Mouse (Mus musculus) left cerebral cortex, postnatal 36 days (tissue): ENCODE results near the gene 4933406M09Rik. TPM values are rescaled to one million over a fixed set of nuclear protein-coding genes. Genes with fewer than 3 reads are reported as not detected.
A peak's percentile ranks its signal among the peaks of the same experiment; 100 is the strongest.

Experiments
- DNase-seq, 2 experiments: peaks; one replicate each; pipeline ENCODE4 v3.0.0; 2021 to 2022; ENCODE audit warnings: low spot score in 2 of 2, mixed read lengths in 1 of 2
- intact Hi-C: fragments of 180-260 bp; cut with DNase I; formaldehyde crosslinking; loops from one replicate; pipeline ENCODE4 v1.15.1; 2025
- total RNA-seq, 2 experiments: library from RNA; stranded (reverse); gene quantifications; 2 replicates each; pipeline ENCODE4 v1.2.3; 2021

The 4933406M09Rik gene
- total RNA-seq = not detected

DNA sequence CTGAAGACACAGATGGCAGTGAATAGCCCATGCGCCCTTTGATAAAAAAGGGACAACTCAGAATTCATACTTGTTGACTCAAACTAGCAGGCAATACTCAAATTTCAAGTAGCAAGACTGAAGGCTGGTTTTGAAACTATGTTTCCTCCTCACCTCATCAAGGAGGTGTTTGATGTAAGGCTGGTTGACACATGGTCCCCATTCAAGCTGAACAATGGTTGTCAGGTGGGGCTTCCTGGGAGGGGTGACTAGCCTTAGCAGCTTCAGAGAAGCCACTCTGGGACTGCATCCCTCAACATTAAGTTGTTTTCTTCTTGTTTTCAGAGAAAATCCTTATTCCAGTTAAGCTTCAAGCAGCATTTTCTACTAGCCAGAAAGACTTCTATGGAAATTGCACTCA is at the start of gene 4933406M09Rik:
Gene 4933406M09Rik, plus strand, starts transcription at position 275 of the 400 bp plus-strand sequence.
- intact Hi-C loops = no loop called here
- DNase-seq = no peak

DNA sequence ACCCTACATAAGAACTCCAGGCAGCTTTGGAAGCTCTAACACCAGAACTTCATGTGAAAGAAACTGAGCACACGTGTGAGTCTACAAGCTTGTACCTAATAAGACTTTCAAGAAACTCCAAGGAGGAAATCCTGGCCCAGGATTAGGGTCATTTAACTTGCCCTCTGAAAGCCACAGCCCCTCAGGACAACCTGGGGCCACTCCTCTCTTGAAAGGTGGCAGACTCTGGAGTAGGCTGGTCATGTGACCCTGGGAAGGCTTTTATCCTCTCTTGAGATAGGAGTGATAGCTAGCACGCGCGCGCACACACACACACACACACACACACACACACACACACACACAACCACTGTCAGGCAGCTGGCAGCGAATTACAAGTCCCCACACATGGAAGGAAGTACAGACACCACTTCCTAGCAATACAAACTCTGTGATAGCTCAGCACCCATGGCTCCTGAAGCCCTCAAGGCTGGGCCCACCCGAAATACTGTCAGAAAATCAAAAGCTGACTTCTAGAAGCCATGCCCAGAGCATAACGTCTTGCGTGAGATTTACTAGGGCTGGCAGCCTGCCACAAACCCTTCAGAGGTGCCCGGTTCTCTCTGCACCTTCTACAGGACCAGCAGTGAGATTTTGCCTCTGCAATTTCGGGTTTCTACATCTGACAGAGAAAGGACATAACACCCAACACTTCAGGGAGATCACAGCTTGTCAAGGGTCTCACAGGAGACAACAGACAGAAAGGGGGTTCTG is 48.6 kb upstream of the 4933406M09Rik start:
- intact Hi-C loops = no loop called here
- DNase-seq = no peak

DNA sequence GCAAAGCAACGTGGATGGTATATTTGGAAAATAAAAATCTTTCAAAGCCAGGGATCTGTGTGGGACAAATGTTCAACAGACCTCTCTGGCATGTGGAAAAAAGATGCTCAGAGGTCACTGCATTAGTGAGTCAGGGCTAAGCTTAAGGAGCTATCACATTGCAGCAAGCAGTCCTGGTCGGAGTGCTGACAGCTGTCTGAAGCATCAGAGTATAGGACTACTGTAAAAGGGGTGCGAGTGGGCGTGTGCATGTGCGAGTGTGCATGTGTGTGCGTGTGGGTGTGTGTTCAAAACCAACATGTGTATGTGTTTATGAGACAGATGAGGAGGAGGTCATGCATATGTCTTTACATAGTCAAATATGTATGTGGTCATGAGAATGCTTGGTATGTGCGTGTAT is 46.6 kb upstream of the 4933406M09Rik start:
- intact Hi-C loops = no loop called here

DNA sequence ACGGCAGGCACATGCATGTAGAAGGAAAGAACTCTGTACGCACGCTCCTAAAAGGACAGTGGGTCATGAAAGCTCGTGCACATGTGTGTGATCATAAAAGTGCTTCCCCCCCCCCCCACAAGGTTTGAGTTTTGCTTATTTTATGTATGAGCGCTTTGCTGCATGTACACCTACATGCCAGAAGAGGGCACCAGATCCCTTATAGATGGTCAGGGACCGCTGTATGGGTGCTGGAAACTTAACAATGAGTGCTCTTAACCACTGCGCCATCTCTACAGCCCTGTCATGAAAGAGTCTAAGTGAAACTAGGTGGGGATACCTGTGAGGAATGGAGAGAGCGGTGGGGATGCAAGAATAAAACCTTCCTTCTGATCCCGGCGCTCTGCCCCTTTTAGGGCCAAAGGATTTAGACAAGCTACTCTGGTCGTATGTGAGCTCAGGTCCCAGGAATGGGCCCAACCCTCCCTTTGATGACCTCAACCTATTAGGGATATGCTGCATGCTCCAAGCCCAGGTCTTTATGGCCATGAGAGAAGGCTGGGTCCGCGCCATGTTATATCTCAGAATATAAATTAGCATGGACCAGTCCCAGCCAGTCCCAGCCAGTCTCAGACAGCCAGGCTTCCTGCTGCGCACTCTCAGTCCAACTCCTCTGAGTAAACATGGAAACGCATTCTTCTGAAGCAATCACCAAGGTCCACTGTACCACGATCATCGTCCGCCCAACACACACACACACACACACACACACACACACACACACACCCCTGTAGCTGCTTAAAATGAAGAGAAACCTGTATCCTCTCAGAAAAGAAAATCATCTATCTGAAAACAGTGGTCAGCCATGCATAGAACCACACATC is 45.8 kb upstream of the 4933406M09Rik start:
- intact Hi-C loops = no loop called here
- DNase-seq = no peak

More for the DNA sequence above, 46.6 kb upstream of the 4933406M09Rik start:
- no peak for DNase-seq

DNA sequence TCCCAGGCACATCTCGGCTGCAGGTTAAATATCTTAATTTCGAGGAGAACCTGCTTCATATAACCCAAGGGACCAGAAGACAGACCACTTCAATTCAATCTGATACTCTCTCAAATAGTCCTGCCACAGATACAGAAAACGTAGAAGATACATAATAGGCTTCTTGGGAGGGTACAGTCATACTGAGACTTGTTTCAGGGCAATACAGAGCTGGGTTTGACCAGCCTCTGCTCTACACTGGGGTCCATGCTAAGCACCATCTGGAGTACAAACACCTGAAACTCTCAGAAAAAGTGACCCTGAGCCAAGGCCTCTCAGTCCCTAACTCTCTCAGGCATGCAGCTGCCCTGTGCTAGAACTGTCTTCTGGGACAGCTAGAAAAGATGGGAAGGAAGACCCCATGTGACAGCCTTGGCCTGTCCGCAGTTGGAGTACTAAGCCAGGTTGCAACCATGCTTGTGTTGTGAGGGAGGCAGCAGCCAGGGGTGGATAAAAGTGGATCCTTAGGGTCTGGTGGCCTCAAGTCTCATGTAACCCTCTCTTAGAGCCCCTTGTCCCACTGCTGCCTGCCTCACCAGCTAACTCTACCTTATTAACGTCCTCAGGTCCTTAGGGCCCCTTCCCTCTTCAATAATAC is 44.0 kb upstream of the 4933406M09Rik start:
- intact Hi-C loops = no loop called here
- no peak for DNase-seq

DNA sequence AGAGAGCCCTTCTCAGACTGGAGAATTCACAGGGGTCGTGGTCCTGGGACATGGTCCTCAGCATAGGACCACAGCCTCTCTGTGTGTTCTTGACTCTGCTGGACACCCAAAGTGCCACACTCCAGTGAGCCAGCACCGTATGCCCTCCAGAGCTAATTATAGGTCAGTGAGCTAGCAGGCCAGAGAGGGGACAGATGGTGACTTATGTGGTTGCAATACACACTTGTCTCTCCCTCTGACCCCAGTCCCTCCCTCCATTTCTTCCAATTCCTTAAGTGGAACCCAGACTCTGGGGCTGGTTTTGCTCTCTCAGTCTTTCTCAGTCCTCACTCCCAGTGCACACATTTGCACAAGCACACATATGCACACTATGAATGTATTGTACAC is 43.5 kb upstream of the 4933406M09Rik start:
- DNase-seq = no peak
- intact Hi-C loops = no loop called here

DNA sequence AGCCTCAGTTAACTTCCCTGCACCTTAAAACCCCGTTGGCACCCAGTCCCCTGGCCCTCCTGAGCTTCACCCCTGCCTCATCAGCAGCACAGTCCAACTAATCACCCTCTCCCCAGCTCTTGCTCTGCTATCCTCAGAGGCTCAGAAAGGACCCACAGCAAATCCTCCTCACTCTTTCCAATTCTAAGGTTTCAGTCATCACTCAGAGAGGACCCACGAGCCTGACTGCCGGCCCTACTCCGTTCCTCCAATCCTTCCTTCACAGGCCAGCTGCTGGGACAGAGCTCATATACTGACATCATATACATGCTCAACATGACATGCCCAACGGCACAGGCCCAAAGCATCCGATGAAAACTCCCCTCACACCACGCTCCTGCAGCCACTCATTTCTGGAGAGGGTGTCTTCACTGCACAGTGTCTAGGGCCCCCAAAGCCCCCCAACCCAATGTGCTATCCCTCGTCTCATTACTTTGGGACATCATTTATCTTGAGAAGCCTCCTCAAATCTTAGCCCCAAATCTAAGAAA is 42.9 kb upstream of the 4933406M09Rik start:
- no peak for DNase-seq
- intact Hi-C loops = no loop called here

DNA sequence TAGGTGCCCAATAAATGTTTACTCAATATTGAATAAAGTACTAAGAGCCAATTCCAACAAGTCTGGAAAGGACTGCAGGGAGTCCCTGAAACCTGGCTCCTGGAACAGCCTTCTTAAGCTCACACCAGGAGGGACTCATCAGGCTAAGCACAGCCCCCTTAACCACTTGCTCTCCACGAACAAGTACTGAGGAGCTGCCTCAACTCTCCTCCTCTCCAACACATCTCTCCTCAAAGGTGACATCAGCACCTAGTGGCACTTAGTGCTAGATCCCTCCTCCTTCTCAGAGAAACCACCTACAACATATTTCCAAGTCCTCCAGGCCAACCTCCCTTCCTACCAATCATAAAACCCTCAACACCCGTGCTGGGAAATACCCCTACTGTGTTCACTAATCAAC is 42.2 kb upstream of the 4933406M09Rik start:
- no peak for DNase-seq
- intact Hi-C loops = no loop called here

DNA sequence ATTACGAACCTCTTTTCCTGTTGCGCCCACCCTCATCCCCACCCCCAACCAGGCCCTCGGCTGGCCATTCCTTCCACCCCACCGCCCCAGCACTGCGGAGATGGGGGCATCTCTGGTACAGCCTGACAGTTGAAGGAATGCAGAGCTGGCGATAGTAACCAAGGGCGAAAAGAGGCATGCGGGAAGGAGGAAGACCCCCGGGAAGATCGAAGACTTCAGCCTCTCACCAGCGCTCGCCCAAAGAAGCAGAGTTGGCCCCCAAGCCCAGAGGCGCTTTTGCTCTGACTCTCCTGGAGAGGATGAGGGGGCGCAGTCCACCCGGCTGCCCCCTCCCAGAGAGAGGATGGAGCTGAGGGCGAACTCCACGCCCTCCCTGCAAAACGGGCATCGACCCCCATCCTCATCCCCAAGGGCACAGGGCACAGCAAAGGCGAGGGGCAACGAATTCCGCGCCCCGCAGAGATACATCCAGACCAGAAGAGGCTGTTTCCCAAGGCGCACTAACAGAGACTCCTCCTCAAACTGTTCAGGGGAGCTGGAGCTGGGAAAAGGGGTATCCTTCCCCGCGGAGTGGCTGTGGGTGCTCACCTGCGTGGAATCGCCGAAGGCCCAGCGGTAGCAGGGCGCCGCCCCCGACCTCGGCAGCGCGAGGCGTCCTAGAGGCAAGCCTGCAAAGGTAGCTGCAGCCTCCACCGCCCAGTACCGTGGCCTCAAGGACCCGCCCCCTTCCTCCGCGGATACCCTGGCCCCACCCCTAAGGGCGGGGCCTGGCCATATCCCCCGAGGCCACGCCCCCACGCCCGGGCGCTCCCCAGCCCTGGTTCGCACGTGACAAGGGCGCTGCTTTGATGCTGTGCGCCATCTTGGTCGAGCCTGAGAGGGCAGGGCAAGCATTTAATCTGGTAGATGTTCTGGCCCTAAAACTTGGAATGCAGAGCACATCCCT is 41.5 kb upstream of the 4933406M09Rik start:
- intact Hi-C loops = no loop called here
- peak; percentile 78 to 84 for DNase-seq

DNA sequence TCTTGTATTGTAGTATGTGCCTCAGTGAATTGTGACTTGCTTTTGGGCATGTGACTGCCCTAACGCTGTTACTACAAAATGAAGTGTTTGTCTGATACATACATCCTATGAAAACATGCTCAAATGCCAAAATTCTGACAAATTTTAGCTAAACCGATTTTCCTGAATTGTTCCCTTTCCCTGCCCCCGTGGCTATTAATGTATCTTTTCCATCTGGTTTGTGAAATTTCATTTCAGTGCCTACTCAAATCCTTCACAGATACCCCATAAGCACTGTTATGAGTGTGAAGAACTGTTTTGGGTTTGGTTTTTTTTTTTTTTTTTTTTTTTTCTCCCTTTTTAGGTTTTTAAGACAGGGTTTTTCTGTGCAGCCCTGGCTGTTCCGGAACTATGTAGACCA is 40.7 kb upstream of the 4933406M09Rik start:
- DNase-seq = no peak
- intact Hi-C loops = no loop called here

DNA sequence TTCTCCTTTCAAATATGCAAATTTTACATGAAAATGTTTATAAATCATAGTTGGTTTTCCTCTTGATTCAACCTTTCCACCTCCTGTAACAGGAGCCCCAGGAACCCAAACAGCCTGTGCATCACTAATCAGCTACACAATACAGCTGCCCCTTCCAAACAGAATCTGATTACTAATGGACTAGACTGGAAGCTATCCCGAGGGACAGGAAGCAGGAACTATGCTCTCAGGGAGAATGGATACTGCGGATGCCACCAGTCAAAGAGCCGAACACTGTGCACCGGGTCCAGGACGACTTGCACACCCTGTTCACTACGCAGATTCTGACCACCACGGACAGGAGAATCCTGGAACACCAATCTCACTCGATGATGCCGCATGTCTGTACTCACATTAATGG is 37.9 kb upstream of the 4933406M09Rik start:
- intact Hi-C loops = no loop called here
- no peak for DNase-seq

DNA sequence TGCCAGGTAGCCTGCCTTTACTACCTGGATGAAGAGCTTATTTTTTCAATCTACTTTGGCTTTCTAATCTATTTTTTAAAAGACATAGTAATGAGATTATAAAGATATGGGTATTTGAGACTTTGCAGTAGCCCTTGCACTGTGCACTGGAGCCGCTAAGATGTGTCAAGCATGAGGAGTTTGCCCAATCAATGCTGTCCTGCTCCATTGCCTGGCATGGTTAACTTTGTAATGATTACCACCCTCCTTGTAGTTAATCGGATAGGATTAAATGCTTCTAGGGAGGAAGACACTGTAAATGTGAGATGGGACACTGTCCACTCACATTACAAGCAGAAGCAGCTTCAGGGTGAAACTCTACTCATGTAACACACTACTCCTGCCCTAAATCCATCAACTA is 32.4 kb upstream of the 4933406M09Rik start:
- intact Hi-C loops = no loop called here
- no peak for DNase-seq

DNA sequence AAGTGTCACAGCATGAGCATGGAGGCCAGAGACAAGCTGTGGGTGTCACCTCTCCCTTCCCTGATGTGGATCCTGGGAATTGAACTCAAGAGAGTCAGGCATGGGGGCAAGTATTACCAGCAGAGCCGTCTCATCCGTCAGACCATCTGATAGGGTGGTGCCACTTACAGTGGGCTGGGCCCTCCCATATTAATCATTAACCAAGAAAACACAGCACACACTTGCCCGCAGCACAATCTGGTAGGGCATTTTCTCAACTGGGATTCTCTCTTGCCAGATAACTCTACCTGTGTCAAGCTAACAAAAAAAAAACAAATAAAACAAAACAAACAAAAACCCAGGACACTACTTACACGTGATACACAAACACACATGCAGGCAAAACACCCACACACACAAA is 28.3 kb upstream of the 4933406M09Rik start:
- no peak for DNase-seq
- intact Hi-C loops = no loop called here

DNA sequence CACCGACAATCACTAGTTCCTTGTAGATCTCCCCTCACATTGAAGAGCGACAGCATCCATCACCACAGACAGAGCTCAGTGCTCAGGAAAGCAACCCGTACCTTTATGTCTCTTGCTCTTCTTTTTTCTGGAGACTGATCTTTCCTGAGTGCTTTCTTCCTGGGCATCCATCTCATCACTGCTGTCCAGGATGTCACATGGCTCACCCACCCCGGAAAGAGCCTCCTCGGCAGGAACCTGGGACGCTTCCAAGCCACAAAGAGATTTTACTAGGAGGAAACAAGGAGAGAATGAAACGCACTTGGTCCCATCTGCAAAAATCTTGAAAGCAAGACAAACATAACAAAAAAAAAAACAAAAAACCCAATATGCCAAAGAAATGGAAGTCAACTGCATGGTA is 25.1 kb upstream of the 4933406M09Rik start:
- DNase-seq = no peak
- intact Hi-C loops = loop anchor here (2.0 to 5.0 kb wide), 2 partner anchors 57 to 94 kb away; partner anchors contain the start of genes Adipor1 and Klhl12

DNA sequence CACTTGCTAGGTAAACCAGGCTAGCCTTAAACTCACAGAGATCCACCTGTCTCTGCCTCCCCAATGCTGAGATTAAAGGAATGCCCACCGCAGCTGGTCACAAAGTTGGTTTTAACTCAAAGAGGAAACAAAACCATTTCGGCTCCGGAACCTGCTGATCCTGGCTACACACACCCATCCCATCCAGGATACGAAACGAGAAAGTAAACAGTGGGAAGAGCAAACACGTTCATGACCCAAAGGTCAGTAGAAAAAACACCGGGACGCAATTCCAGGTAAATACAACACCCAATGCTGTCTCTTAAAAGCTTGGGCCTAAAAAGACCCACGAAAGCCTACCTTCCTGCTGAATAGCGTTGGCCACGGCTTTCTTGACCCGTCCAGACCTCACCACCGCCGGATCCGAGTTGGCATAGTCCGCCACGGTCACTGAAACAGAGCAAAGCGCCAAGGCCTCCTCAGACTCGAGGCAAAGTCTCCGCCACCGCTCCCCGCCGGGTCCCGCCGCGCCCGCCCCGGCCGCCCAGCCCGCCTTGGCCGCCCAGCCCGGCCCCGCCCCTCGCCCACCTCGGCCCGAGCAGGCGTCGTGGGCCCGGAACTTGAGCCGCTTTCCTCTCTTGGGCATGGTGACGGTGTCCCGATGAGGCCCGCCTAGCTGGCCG is 24.4 kb upstream of the 4933406M09Rik start:
- no peak for DNase-seq
- intact Hi-C loops = loop anchor here (2.0 to 5.0 kb wide), 2 partner anchors 56 to 93 kb away; partner anchors contain the start of genes Adipor1 and Klhl12

DNA sequence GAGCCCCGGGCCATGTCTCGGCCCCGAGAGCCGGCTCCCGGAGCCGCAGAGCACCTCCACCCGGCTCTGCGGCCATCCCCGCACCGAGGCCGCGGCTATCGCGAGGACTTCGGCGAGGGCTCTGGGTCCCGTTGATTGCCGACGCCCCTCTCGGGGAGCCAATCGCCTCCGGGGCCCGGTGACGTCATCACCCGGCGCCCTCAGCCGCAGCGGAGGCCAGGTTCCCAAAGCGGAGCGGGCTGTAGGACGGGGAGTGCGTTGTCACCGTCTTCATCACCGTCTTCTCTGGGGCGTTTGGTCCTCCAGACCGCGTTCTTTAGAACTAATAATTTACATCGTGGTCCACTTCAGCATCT is 23.9 kb upstream of the 4933406M09Rik start, which contains the start of gene Tmem183a:
Gene Tmem183a, minus strand, starts transcription at position 123 of the 356 bp plus-strand sequence.
- peak; percentile 96 to 98 for DNase-seq
- intact Hi-C loops = loop anchor here (2.0 to 5.0 kb wide), 2 partner anchors 55 to 93 kb away; partner anchors contain the start of genes Adipor1 and Klhl12

DNA sequence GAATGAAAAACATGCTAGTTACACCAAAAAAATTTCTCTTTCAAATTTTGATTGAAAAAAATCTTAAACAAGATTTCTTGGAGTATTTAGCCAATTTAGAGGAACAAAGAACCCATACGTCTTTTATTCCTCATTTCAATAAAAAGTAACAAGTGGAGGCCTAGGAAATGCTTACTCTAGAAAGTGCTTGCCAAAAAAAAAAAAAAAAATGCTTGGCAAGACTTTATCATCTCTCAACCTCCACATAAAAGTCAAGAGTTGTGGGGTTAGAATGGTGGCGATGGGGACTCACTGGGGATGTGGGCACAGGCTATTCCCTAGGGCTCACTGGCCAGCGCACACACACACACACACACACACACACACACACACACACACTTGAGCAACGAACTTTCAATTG is 22.5 kb upstream of the 4933406M09Rik start:
- intact Hi-C loops = loop anchor here (5.0 kb wide), 1 partner anchor 54 kb away; the partner anchor contains the start of gene Adipor1
- DNase-seq = no peak

DNA sequence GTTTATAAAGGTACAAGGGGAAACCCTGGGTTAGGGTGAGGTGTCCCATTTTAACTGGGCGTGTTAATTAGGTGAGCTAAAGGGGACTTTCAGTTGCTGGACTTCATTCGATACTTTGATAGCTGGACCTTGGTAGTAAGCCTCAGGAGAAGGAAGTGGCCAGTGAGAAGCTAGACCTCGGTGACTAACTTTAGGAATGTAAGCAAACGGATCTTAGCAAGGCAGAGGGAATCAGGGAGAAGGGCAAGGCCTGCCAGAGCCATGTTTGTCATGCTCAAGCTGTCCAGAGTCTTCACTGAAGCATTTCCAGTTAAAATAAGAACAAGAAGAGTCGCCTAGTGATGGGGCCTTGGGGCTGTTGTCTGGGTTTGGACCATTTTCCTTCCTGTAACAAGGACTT is 20.2 kb upstream of the 4933406M09Rik start:
- intact Hi-C loops = no loop called here

More for the DNA sequence above, 20.2 kb upstream of the 4933406M09Rik start:
- DNase-seq = no peak
